Mouse (Mus musculus): ENCODE data around the gene Znrf2.

DNA sequence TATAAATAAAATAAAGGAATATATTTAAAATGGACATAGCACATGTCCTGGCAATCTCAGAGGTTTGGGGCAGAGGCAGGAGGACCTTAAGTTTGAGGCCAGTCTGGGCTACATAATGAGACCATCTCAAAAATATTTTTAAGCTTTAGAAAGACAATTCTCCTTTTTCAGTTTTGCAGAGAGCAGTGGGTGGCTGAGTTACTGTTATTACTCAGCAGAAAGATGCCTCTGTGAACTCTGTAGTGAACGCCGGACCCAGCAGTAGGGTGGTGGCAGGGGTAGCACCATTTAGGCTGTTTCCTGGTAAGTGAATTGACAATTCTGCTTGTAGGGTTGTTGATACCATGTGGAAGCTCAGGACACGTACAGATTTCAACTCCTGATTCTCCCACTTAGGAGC is 22.9 kb upstream of the Znrf2 start:
- TF ChIP-seq CTCF (IDR thresholded peaks at IDR 0.05; ENCODE audit: extremely low read depth, insufficient read depth, insufficient read length, insufficient replicate concordance) = no peak
- no peak for TF ChIP-seq POLR2A (IDR thresholded peaks at IDR 0.05; ENCODE audit: low read depth, low read length)

Measured in spleen, adult 2 months (tissue).